Mouse (Mus musculus) neural tube, embryonic 10.5 days (tissue): ENCODE measurements around the gene Panx1.

ENCODE experiments used
- DNase-seq: peaks from one replicate; pipeline ENCODE4 v3.0.0-alpha.2; 2017; ENCODE audit warnings: low spot score; ENCODE audit errors: extremely low spot score

Gene Panx1

DNA sequence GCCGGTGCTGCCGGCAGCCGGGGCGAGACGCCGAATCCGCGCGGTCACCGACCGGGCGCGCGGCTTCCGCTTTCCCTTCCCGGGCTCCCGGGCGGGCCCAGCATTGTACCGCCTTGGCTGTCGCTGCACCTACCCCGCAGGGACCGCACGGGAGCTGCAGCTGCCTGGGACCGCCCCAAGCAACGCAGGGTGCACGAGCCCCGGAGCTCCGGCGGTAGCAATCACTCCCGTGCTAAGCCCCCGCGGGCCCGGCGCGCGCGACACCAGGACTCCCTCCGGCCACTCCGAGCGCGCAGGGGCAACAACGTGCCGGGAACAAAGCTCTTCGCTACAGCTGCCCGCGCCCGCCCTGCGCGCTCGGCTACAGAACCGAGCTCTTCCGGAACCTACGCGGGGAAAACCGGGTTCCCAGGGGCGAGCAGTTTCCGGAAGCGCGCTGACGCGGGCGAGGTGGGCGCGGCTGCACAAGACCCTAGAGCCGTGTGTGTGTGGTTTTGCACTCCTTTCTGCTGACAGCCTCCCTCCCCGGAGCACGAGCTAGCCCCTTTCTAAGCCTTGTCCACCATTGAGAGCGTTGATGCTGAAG lies at the start of gene Panx1:
Panx1 (minus strand) TSS at position 395 of the 586 bp plus-strand sequence.
- peak; percentile 83 for DNase-seq

DNA sequence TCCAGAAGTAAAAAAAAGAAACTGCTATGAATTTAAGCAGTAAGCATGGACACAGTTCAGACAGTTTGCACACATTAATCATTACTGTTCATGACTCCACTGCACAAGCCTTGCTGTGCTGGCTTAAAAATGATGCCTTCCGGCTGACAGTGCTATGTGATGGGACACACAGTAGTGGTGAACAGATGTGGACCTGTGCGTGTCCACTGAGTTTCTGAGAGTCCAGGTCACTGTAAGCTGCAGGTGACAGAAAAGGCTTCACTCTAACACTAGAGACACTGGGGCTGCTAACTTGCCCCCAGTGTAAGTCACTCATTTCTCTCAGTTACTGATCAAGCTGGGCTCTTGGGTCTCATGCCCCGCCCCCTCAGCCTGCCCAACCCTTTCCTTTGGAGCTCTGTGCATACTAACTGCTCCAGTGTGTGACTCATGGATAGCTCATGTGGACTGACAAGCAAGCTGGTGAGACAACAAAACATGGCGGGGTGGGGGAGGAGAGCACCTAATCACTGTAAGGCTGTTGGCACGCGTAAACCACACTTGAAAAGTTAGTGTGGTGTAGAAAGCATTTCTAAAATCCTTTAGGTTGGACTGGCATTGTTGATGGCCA lies 23.5 kb upstream of the Panx1 start:
- DNase-seq: no peak

DNA sequence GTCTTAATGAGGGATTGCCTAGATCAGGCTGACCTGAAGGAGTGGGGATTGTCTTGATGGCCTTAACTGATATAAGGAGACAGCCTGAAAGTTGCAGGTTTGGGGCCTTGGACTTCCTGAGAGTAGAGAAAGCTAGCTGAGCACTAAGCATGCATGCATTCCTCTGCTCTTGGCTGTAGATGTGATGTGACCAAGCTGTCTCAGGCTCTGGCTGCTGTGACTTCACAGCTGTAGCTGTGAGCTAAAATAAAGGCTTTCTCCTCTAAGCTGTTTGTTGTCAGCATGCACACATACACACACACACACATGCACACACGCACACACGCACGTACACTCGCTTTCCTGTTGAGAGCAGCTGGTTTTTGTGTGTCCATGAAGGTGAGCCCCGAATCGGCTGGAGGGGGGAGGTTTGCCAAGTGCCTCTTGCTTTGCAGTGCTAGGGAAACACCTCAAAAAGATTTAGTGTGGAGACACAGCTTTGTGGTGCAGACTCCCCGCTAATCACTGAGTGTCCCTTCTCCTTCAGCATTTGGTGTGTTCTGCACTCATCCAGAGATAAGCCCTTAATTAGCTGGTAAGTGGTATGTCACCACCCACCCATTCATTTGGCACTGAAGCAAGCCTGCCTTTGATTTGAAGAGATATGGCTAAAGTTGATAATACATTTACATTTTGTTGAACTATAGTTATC lies 22.9 kb upstream of the Panx1 start:
- DNase-seq: no peak

GRCm38 (mm10) chr9:15064176-15064575 lies 18.9 kb upstream of the Panx1 start:
- no peak for DNase-seq

GRCm38 (mm10) chr9:15060847-15061246 lies 15.6 kb upstream of the Panx1 start:
- DNase-seq: no peak

DNA sequence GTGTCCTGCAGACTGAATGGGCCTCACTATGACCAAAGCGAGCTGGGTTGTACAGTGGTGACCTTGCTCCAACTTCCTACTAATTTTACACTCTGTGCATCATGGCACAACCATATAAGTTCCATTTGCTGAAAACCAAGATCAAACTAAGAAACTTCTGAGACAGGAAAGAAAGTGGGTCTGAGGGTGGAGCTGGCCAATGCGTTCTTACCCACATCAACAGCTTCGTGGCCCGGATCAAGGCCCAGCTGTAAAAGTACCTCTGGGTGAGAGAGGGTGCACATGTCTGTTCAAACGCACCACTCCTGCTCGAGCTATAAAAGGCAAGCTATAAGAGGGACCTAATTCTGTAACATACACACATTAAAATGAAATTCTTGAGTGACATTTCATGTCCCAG lies 14.7 kb upstream of the Panx1 start:
- DNase-seq: no peak

DNA sequence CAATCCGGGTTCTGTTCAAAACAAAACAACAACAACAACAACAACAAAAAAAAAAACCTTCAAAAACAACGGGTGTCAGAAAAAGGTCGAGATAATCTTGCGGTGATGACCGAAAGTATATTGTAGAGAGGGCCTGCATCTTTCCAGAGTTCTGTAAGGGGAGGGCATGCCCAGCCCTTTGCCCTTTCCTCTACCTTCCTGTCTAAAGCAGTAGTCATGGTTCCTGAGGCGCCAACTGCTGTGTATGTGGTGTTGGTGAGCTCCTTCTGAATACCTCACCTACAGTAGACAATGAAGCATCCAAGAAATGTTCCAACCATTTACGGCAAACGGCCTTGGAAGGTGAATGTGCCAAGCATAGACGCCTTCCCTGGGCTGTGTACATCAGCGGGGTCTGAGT lies 462 bp upstream of the Panx1 start:
- no peak for DNase-seq

GRCm38 (mm10) chr9:15044391-15045083 lies 741 bp downstream of the Panx1 start:
- DNase-seq: peak; percentile 52

- no peak for DNase-seq
These were observed 3.7 kb downstream of the Panx1 start for GRCm38 (mm10) chr9:15041556-15041955.

- no peak for DNase-seq
These were observed 5.4 kb downstream of the Panx1 start for GRCm38 (mm10) chr9:15039848-15040247.

GRCm38 (mm10) chr9:15037704-15038103 lies 7.6 kb downstream of the Panx1 start:
- no peak for DNase-seq

DNA sequence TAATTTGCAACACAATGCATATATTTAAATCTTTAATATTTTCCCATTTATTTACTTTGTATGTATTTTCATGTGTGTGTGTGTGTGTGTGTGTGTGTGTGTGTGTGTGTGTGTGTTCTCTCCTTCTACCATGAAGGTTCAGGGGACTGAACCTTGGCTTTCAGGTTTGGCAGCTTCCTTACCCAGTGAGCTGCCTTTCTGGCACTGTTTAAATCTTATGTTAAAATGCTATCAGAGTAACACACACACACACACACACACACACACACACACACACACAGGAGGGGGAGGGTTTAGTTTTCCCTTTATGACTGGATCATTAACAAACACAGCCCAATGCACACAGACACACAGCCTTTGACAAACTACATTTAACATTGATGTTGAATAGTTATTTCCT lies 8.0 kb downstream of the Panx1 start:
- DNase-seq: no peak

DNA sequence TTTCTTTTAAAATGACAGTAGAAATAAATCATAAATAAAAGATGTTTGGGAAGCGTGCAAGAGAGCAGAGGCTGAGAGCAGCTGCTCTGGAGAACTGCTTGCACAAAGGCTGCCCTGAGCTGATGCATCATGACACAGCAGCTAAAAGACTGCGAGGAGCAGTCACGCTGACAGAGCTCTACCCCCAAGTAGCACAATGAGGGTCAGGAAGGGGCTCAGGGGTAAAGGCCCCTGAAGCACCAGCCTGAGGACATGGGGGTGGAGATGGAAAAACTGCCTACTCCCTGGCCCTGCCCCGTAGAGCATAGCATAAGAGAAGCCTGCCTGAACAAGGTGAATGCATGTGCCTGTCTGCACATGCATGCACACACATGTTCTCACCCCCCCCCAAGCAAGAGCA lies 8.5 kb downstream of the Panx1 start:
- no peak for DNase-seq

DNA sequence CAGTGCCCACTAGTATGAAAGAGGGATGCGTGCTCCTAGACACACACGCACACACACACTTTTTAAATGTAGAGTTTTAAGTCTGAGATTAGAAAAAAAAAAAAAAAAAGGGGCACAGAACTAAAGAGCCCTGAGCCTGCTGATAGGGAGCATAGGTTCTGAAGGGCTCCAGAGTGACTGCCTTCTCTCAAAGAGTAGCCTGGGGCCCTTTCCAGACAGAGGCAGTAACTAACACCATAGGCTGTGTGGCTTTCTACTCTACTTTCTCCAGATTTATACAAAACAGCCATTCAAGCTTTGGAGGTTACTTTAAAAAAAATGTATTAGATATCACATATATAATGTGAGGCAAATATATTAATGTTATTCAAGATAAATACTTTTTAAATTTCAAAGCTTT lies 8.9 kb downstream of the Panx1 start:
- DNase-seq: no peak

- no peak for DNase-seq
These were observed 9.3 kb downstream of the Panx1 start for GRCm38 (mm10) chr9:15035979-15036378.

DNA sequence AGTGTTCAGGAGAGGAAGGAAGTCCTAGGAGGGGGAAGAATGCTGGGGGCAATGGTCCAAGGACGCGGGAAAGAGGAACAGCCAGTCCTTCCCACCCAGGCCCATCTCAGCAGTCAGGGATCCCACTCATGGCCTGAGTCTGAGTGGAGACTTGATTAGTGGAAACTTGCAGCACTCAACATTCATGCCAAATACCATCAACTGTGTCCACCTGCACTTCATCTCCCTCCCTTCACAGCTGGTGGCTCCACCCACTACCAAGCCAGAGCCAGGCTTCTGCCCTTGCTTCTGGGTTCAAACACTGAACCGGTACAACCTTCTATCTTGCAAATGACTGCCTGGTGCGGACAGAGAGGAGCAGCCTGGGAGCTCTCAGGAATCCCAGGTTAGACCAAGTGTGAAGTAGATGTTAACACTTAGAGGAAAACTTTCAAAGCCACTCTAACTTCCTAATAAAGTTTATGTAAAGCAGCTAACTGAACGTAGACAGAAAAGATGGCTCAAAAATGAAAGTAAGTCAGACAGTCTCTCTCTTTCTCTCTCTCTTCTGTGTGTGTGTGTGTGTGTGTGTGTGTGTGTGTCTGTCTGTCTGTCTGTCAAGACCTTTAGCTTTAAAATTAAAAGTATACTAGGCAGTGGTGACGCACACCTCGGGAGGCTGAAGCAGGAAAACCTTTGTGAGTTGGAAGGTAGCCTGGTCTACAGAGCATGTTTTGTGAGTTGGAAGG lies 10.6 kb downstream of the Panx1 start:
- no peak for DNase-seq

- DNase-seq: no peak
These were observed 11.6 kb downstream of the Panx1 start for GRCm38 (mm10) chr9:15033568-15034160.

DNA sequence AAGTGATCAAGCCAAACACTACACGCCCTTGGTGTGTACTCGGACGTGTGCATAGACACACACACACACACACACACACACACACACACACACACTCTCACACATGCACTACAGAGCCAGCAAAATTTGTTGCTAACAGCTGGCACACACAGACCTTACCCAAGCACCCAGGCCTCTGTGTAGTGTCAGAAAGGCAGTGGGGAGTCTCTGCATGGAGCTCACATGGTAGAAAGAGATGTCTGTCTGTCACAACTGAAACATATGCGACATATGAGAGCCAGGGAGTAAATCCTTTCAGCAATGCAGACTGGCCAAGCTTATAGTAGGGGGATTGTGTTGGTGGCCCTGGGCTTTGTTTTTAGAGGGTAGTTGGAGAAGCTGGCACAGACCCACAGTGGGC lies 12.5 kb downstream of the Panx1 start:
- no peak for DNase-seq

- DNase-seq: no peak
These were observed 14.5 kb downstream of the Panx1 start for GRCm38 (mm10) chr9:15030771-15031170.

DNA sequence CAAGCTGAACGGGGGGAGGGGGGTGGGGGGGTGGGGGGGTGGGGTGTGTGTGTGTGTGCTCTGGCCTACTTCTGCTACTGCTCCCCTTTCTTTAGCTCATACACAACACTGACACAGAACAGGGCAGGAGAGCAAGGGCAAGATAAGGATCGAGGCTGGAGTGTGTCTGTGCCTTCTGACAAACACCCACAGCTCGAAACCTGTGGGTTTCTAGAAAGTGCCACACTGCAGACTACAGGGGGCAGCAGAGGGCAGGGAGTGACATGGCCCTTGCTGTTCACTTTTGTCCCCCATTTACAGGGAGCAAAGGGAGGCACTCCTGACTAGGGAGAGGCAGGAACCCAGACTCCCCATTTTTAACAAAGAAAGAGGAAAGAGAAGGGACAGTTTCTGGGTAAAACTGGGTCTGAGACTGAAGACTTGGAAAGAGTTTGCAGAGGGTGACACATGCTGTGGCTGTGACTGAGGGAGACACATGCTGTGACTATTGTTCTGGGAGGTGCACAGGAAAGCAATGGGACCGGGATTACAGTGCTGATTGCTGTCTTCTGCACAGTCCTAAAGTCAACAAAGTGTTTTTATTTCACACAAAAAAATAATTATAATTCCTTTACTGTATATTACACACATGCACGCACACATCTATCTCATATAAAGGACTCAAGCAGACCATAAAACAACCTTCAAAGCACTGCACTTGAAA lies 16.1 kb downstream of the Panx1 start:
- peak; percentile 42 for DNase-seq

DNA sequence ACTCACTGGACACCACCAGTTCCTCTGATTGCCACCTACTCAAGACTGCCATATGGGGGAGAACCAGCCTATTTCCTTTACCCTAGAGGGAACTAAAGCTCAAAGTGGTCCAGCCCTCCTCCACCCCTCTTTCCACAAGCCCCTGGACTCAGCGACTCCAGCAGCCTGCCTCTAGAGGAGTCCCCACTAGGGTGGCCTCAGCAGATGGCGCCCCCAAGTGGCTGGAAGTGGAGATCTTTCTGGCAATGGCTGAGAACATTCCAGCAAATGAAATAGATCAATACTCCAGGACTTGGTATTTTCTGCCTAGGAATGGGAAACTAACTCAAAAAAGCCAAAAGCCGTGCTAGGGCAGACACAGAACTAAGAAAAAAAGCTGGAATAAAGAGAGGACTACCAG lies 17.6 kb downstream of the Panx1 start:
- no peak for DNase-seq
